Mouse (Mus musculus): Measurements from ENCODE around the gene Rap1gds1.

DNA sequence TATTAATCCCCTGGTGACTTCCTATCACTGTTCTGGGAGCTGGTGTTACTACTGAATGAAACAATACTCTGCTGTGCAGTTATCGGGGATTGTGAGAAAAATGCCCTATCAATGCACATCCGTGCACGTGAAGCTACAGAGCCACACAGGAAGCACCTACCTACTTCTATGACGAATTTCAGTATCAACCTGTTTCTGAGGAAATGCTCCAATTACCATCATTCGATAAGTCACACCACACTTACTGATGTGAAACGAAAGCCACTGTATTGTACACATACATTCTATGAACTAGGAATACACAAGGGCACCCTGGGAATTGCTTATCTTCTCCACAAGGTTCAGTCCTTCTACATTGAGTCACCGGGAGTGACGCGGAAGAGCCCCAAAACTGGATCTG lies 10.9 kb downstream of the Rap1gds1 start:
- no peak for TF ChIP-seq CTCF (IDR thresholded peaks at IDR 0.05; ENCODE audit: control insufficient read depth, insufficient read depth, insufficient replicate concordance, low read depth, low read length)
- no peak for TF ChIP-seq POLR2A (IDR thresholded peaks at IDR 0.05; ENCODE audit: control insufficient read depth, low read depth, low read length)
